Mouse (Mus musculus) limb, embryonic 10.5 days (tissue): ENCODE measurements at regions not wholly inside any gene's neighbourhood (a gene's known extent, or its start where the extent isn't known, plus 50 kb on each side); places are given as distances from the start of the nearest gene placed in this dataset.

Experiments
- DNase-seq: peaks from one replicate; pipeline ENCODE4 v3.0.0-alpha.2; 2017; ENCODE audit warnings: low spot score
- H3K27ac ChIP-seq: fragments of 300-500 bp; sonication (generic); 2 replicates; pipeline ENCODE4 v1.5.1; 2016; ENCODE audit warnings: mild to moderate bottlenecking
- H3K27me3 ChIP-seq: fragments of 300-500 bp; sonication (generic); 2 replicates; pipeline ENCODE4 v1.6.1; 2016; ENCODE audit warnings: low read depth, mild to moderate bottlenecking; ENCODE audit not compliant: poor library complexity, severe bottlenecking
- H3K36me3 ChIP-seq: fragments of 300-500 bp; sonication (generic); 2 replicates; pipeline ENCODE4 v1.6.1; 2016; ENCODE audit warnings: mild to moderate bottlenecking, moderate library complexity
- H3K4me1 ChIP-seq: fragments of 300-500 bp; sonication (generic); 2 replicates; pipeline ENCODE4 v1.6.1; 2016
- H3K4me3 ChIP-seq: fragments of 300-500 bp; sonication (generic); 2 replicates; pipeline ENCODE4 v1.5.1; 2016; ENCODE audit warnings: mild to moderate bottlenecking, moderate library complexity
- H3K9me3 ChIP-seq: fragments of 300-500 bp; sonication (generic); replicated peaks from 2 replicates; pipeline ENCODE4 v1.6.1; 2016; ENCODE audit warnings: mild to moderate bottlenecking
- WGBS: fragments of 180-500 bp; shearing (Covaris S2); methylation state at CpG from one replicate; pipeline ENCODE4 v1.1.7; 2016; 5-methylcytosine and 5-hydroxymethylcytosine counted together

DNA sequence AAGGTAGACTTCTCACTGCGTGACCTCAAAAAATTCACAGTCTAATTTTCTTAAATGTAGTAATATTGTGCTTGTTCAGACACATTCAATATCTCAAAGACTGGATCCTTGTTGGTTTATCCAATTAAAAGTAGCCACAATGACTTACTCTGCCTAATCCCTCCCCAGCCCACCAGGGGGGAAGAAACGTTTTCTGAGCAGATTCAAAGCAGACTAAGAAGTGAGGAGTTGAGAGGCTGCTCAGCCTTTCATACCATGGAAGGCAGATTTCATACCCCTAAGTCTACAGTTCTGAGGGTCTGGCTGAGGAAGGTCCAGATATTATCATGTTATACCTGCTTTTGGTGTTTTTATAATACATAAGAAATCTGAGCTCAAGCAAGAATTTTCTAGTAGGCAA is 604.7 kb downstream of the Rps29 start:
- no peak overlapping the region for H3K4me3 ChIP-seq

DNA sequence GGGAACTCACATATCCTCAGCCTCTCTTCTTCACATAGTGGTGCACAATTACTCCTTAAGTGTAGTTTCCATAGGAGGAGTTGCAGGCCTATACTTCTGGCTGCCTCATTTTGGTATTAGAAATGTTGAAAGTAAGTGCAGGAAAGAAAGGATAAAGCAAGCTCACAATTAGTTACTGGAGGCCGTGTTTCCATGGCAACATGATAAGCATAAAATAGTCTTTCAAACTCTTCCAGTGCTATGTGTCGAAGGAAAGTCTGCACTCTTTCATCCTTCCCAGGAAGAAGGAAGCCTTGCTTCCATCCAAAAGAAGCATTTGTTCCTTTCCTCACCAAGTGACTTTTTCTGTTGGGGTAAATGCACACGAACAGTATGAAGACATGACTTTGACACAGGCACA is 617.2 kb downstream of the Rps29 start:
- Histone ChIP-seq H3K27ac (no peak overlapping the region), H3K4me3 (no peak overlapping the region), H3K9me3 (no peaks in the 10 kb centered on the region), H3K4me1 (no peaks in the 10 kb centered on the region), H3K36me3 (no peaks in the 10 kb centered on the region), H3K27me3 (no peaks in the 10 kb centered on the region)
- DNase-seq: no peak
- WGBS: 80% methylated on average over 3 of the region's 3 CpGs

More for the DNA sequence above, 604.7 kb downstream of the Rps29 start:
- no peaks in the 10 kb centered on the region for H3K36me3 ChIP-seq
- H3K27me3 ChIP-seq: no peaks in the 10 kb centered on the region
- no peaks in the 10 kb centered on the region for H3K4me1 ChIP-seq
- 55% methylated on average over 2 of the region's 2 CpGs for WGBS
- no peaks in the 10 kb centered on the region for H3K9me3 ChIP-seq
- no peak overlapping the region for H3K27ac ChIP-seq
- no peak for DNase-seq

DNA sequence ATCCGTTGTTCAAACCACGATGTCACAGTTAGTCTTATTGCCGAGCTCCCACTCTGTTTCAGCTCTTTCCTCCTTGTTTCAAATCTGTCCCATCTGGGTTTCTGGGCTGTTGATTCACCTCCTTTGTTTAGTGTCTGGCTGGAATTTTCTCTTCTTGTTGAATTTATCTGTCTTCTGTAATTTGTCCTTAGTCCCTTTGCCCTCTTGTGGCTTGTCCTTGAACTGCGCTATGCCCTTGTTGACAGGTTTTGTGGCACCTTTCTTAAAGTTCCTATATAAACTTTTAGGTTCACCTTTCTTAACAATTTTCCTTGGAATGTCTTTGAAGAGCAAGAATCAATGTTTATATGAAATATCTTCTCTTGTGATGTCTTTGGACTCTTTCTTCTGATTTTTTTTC is 658.2 kb downstream of the Rps29 start:
- WGBS: 84% methylated on average over 4 of the region's 4 CpGs
- no peaks in the 10 kb centered on the region for H3K27me3 ChIP-seq
- peak; percentile 55 for DNase-seq

DNA sequence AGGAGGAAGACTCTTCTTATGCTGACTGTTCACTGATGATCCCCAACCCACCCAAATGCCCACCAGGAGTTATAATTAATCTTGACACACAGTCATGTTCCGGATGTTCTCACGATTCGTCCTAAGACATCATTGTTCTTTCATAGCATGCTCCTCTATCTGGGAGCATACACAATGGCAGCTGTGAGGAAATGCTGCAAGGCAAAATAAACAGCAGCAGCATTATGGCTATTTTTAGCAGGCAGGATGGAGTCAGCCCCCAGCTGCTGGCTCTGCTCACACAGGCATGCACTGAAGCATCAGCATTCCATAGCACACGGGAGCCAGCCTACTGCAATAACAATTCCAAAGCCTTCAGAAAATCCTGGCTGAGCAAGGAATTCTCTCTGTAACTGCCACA is 696.0 kb downstream of the Rps29 start:
- no peak overlapping the region for H3K27ac ChIP-seq
- no peak overlapping the region for H3K4me3 ChIP-seq
- H3K36me3 ChIP-seq: no peaks in the 10 kb centered on the region
- H3K4me1 ChIP-seq: no peaks in the 10 kb centered on the region
- H3K9me3 ChIP-seq: no peaks in the 10 kb centered on the region
- 74% methylated on average over 4 of the region's 4 CpGs for WGBS
- no peak for DNase-seq
- H3K27me3 ChIP-seq: no peaks in the 10 kb centered on the region

More for the DNA sequence above, 658.2 kb downstream of the Rps29 start:
- no peaks in the 10 kb centered on the region for H3K4me1 ChIP-seq
- no peak overlapping the region for H3K4me3 ChIP-seq
- no peak overlapping the region for H3K27ac ChIP-seq
- H3K9me3 ChIP-seq: no peaks in the 10 kb centered on the region
- no peaks in the 10 kb centered on the region for H3K36me3 ChIP-seq

DNA sequence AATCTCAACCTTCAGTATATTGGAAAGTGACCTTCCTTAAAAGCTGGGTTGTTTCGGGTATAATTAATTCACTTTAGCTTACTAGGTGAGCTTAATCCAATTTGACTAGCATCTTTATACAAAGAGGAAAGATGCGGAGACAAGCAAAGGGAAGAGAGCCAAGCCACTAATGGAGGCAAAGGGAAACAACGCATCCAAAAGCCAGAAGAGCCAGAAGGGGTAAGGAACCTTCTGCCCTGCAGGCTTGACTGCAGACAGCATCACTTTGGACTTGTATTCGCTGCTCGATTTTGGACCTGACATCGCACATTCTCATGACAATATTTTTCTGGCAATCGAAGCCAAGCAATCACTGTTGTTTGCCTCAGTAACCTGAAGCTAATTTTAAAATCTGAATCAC is 700.8 kb downstream of the Rps29 start:
- Histone ChIP-seq H3K36me3 (no peaks in the 10 kb centered on the region), H3K9me3 (no peaks in the 10 kb centered on the region), H3K27ac (no peak overlapping the region)

DNA sequence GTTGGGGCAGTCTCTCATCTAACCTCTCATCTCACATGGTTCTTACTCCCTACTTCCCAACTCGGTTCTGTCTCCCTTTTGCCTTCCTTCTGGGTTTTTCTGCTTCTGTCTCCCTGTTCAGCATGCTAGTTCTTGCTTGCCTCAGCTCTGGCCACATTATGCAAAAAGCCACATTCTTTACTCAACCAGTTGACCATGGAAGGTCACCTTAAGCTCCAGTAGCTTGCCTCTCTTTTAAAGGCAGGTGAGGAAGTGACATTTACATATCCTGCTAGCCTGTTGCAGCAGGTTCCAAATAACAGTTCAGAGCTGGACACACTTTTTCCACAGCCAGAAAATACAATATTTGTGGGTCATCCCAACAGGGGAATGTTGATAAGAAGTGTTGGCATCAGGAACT is 732.4 kb downstream of the Rps29 start:
- Histone ChIP-seq H3K9me3 (no peaks in the 10 kb centered on the region), H3K27me3 (no peaks in the 10 kb centered on the region), H3K36me3 (no peaks in the 10 kb centered on the region), H3K4me1 (no peaks in the 10 kb centered on the region), H3K27ac (no peak overlapping the region), H3K4me3 (no peak overlapping the region)
- DNase-seq: no peak
- WGBS: 70% methylated on average over 1 of the region's 1 CpGs

More for the DNA sequence above, 700.8 kb downstream of the Rps29 start:
- Histone ChIP-seq H3K4me3 (no peak overlapping the region), H3K4me1 (no peaks in the 10 kb centered on the region), H3K27me3 (no peaks in the 10 kb centered on the region)
- 84% methylated on average over 7 of the region's 7 CpGs for WGBS
- no peak for DNase-seq

DNA sequence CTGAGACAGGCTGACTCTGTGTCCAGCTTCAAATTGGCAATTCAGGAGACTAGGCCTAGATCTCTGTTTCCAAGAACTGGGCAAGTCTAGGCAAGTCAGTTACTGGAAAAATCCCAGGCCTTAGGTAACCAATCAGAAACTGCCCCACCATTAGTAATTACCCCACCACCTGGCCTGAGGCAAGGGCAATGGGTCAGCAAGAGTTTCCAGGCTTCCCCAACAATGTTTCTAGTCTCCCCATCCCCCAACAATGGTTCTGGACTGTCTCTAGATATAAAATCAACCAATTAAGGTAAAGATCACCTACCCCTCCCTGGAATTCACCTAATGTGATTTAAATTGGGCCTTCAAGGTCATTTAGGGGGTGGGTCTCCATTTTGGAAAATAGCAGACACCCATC is 734.0 kb downstream of the Rps29 start:
- H3K9me3 ChIP-seq: no peaks in the 10 kb centered on the region
- DNase-seq: no peak

More for the DNA sequence above, 734.0 kb downstream of the Rps29 start:
- Histone ChIP-seq H3K27ac (no peak overlapping the region), H3K36me3 (no peaks in the 10 kb centered on the region), H3K4me3 (no peak overlapping the region), H3K4me1 (no peaks in the 10 kb centered on the region), H3K27me3 (no peaks in the 10 kb centered on the region)
